In the genomic region with DNA sequence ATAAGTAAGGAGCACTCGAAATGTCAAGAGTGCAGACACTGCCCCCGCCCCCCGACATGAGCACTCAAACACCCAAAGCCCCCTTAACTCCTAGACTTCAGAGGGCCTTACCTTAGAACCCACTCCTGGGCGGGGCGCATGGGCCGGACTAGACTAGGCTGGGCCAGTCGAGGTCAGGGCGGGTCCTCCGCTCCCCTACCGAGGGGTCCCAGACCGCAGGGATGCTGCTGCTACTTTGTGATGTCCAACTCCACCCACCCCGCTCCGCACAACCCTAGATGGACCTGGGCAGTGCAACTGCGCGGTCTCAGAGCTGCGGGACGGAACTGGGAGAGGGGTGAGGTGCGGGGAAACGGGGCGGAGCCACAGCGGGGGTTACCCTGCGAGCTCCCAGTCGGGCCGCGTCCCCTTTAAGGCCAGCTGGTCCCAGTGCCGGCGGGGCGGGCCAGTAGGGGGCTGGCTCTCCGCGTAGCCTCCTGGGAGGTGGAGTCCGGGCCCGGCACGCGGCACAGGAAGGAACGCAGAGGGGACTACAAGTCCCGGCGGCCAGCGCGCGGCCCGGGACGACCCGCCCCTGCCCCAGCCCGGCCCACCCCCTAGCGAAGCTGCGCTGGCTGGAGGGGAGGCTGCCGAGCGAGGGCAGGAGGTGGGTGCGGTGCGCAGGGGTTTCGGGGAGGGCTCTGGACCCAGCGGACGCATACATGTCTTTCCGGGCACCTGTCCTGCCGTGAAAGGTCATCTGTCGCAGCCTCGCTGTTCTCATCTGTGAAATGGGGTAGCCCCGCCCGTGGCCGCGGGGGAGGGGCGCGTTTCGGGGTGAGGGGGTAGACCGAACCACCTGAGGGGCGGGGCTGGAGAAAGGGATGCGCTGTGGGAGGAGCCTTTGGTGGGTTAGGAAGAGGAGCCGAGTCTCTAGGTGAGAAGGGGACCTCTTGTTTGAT, we compare ENCODE assay signal across 7 mouse cellular contexts. TPM values are rescaled to one million over a fixed set of nuclear protein-coding genes. Genes with fewer than 3 reads are reported as not detected.
A peak's percentile ranks its signal among the peaks of the same experiment; 100 is the strongest.
DNase-seq lines count a peak whose midpoint lies in the region; ATAC-seq lines count a peak whose summit lies in the region.

Usp35 (minus strand) TSS at position 295 of the 941 bp plus-strand sequence.
Kctd21 (plus strand) TSS at position 602 of the 941 bp plus-strand sequence.

- ATAC-seq in intestine, embryonic 15.5 days, result peak; percentile 99

- peak within 1 kb of the TSS; percentile 68 for H3K4me2 ChIP-seq in intestine, embryonic 15.5 days (replicated peaks)

- under 1% methylated on average over 67 of the region's 68 CpGs for WGBS in intestine, embryonic 15.5 days
- whole genome bisulfite sequencing in midbrain, embryonic 10.5 days, result 2% methylated on average over 68 of the region's 68 CpGs

- no peaks in the 10 kb centered on the region for H3K9me3 ChIP-seq in intestine, embryonic 15.5 days
- no peaks in the 10 kb centered on the region for H3K9me3 ChIP-seq in midbrain, embryonic 10.5 days (replicated peaks)

- H3K27me3 ChIP-seq in intestine, embryonic 15.5 days (replicated peaks), result no peaks in the 10 kb centered on the region
- peaks cover 15% of the 10 kb centered on the region for H3K27me3 ChIP-seq in midbrain, embryonic 10.5 days (ENCODE audit: low read depth, poor library complexity, severe bottlenecking)

- H3K9ac ChIP-seq in intestine, embryonic 15.5 days, result peak within 1 kb of the TSS; percentile 69

- peaks cover 20% of the 10 kb centered on the region for H3K4me1 ChIP-seq in intestine, embryonic 15.5 days (replicated peaks)
- H3K4me1 ChIP-seq in midbrain, embryonic 10.5 days, result peaks cover 32% of the 10 kb centered on the region

- peak within 1 kb of the TSS; percentile 88 for H3K4me3 ChIP-seq in intestine, embryonic 15.5 days (replicated peaks)
- H3K4me3 ChIP-seq in midbrain, embryonic 10.5 days, result peak within 1 kb of the TSS; percentile 90

- intact Hi-C loops in gastrocnemius, postnatal 36 days (cut with DNase I), result no loop called here
- intact Hi-C loops in left cerebral cortex, postnatal 25 days (cut with DNase I), result no loop called here

- no peaks in the 10 kb centered on the region for H3K36me3 ChIP-seq in intestine, embryonic 15.5 days
- no peaks in the 10 kb centered on the region for H3K36me3 ChIP-seq in midbrain, embryonic 10.5 days

- no peak within 1 kb of the TSS for H3K27ac ChIP-seq in intestine, embryonic 15.5 days
- peak within 1 kb of the TSS; percentile 88 for H3K27ac ChIP-seq in midbrain, embryonic 10.5 days (replicated peaks)

- peak; percentile 98 for DNase-seq in adrenal gland, adult 2 months
- DNase-seq in embryo, embryonic 11.5 days (ENCODE audit: low read depth, low spot score), result peak; percentile 91
- peak; percentile 88 to 95 for DNase-seq in gastrocnemius, postnatal 36 days
- DNase-seq in left cerebral cortex, postnatal 25 days (ENCODE audit: low spot score in 2 of 2), result peak; percentile 95 to 97
- DNase-seq in midbrain, embryonic 10.5 days (ENCODE audit: low spot score), result peak; percentile 96
- DNase-seq in right cerebral cortex, postnatal 4 days, result peak; percentile 95

RNA-seq across cellular contexts. Expression of gene Usp35, which starts in this region (rescaled TPM):
- 1 to 10 TPM; 7.0 to 8.5 TPM for total RNA-seq in adrenal gland, adult 2 months (2021)
- polyA plus RNA-seq in adrenal gland, adult 2 months (2012; rRNA removed), result 8.4 and 11.1 TPM in 2 replicates
- under 1 TPM; 0.74 to 0.94 TPM for total RNA-seq in gastrocnemius, postnatal 36 days (2021)
- 1.1 and 1.2 TPM in 2 replicates for polyA plus RNA-seq in intestine, embryonic 15.5 days (2015; fragmentation: Nextera tagmentation; extraction: Ambion mirVana)
- total RNA-seq in left cerebral cortex, postnatal 25 days (2021), result 10 to 100 TPM; 13.7 to 15.6 TPM
- polyA plus RNA-seq in midbrain, embryonic 10.5 days (2016; fragmentation: Nextera tagmentation; extraction: Ambion mirVana), result 1.5 and 1.7 TPM in 2 replicates

RNA-seq across cellular contexts. Expression of gene Kctd21, which starts in this region (rescaled TPM):
- 10 to 100 TPM in 1 of 2 experiments, 1 to 10 TPM in 1; 7.3 to 11.4 TPM for total RNA-seq in adrenal gland, adult 2 months (2021)
- polyA plus RNA-seq in adrenal gland, adult 2 months (2012; rRNA removed), result 5.3 and 5.6 TPM in 2 replicates
- 1 to 10 TPM; 2.6 to 3.1 TPM for total RNA-seq in gastrocnemius, postnatal 36 days (2021)
- 3.3 and 3.6 TPM in 2 replicates for polyA plus RNA-seq in intestine, embryonic 15.5 days (2015; fragmentation: Nextera tagmentation; extraction: Ambion mirVana)
- 10 to 100 TPM; 14.1 to 15.3 TPM for total RNA-seq in left cerebral cortex, postnatal 25 days (2021)
- polyA plus RNA-seq in midbrain, embryonic 10.5 days (2016; fragmentation: Nextera tagmentation; extraction: Ambion mirVana), result 4.4 and 5.3 TPM in 2 replicates

Comparison
In these comparisons a context has a peak if more than half of its experiments do, and no peak if none do; other contexts are left out.
1. RNA of gene Usp35 (total RNA-seq): 13.7 to 15.6 TPM in left cerebral cortex, postnatal 25 days and 7.0 to 8.5 TPM in adrenal gland, adult 2 months; 0.74 to 0.94 TPM in gastrocnemius, postnatal 36 days; every median in the first group is over 4 times any median in the second.
2. Peak in every context shown above with its lines, with median percentiles within 50 percentile points of each other: DNase-seq.